Mouse (Mus musculus) liver, embryonic 13.5 days (tissue): ENCODE data around the gene Shroom3. TPM values are rescaled to one million over a fixed set of nuclear protein-coding genes. Genes with fewer than 3 reads are reported as not detected.

ENCODE experiments used
- ATAC-seq: fragments of 200-750 bp; cut with Nextera tagmentation; 2 replicates; pipeline ENCODE4 v1.8.0; 2017; ENCODE audit warnings: low read depth, mild to moderate bottlenecking, moderate number of reproducible peaks, moderate library complexity
- DNase-seq: peaks from one replicate; pipeline ENCODE4 v3.0.0; 2022
- H3K27ac ChIP-seq: fragments of 300-500 bp; sonication (generic); 2 replicates; pipeline ENCODE4 v1.5.1; 2015; ENCODE audit warnings: moderate library complexity, mild to moderate bottlenecking, inconsistent platforms
- H3K27me3 ChIP-seq: fragments of 300-500 bp; sonication (generic); 2 replicates; pipeline ENCODE4 v1.6.1; 2015; ENCODE audit warnings: mild to moderate bottlenecking, inconsistent platforms
- H3K36me3 ChIP-seq: fragments of 300-500 bp; sonication (generic); 2 replicates; pipeline ENCODE4 v1.6.1; 2015; ENCODE audit warnings: mild to moderate bottlenecking, inconsistent platforms
- H3K4me1 ChIP-seq: fragments of 300-500 bp; sonication (generic); replicated peaks from 2 replicates; pipeline ENCODE4 v1.6.1; 2015; ENCODE audit warnings: inconsistent platforms
- H3K4me2 ChIP-seq: fragments of 300-500 bp; sonication (generic); 2 replicates; pipeline ENCODE4 v1.6.1; 2015; ENCODE audit warnings: inconsistent platforms, mild to moderate bottlenecking, moderate library complexity
- H3K4me3 ChIP-seq: fragments of 300-500 bp; sonication (generic); replicated peaks from 2 replicates; pipeline ENCODE4 v1.5.1; 2015; ENCODE audit warnings: mild to moderate bottlenecking, inconsistent platforms
- H3K9ac ChIP-seq: fragments of 300-500 bp; sonication (generic); 2 replicates; pipeline ENCODE4 v1.6.1; 2015; ENCODE audit warnings: mild to moderate bottlenecking, inconsistent platforms
- H3K9me3 ChIP-seq: fragments of 300-500 bp; sonication (generic); replicated peaks from 2 replicates; pipeline ENCODE4 v1.6.1; 2016; ENCODE audit warnings: inconsistent platforms
- WGBS: fragments of 180-500 bp; shearing (Covaris S2); methylation state at CpG from one replicate; pipeline ENCODE4 v1.1.7; 2015; ENCODE audit not compliant: insufficient replicate concordance; 5-methylcytosine and 5-hydroxymethylcytosine counted together
- polyA plus RNA-seq: library from polyadenylated mRNA; unstranded; fragments of >200 nt; fragmentation: Nextera tagmentation; extraction: Ambion mirVana; gene quantifications from 2 replicates; pipeline ENCODE4 v1.2.1, GENCODE M21; 2015

The Shroom3 gene
- polyA plus RNA-seq, 1 experiment from 2014 or later: 0.20 TPM

GRCm38 (mm10) chr5:92861416-92862112 lies 178.3 kb downstream of the Shroom3 start:
- H3K27ac ChIP-seq: no peak overlapping the region
- no peak overlapping the region for H3K9ac ChIP-seq
- H3K36me3 ChIP-seq: no peaks in the 10 kb centered on the region
- H3K9me3 ChIP-seq: no peaks in the 10 kb centered on the region
- 66% methylated on average over 10 of the region's 10 CpGs for WGBS
- H3K4me1 ChIP-seq: no peaks in the 10 kb centered on the region
- H3K4me2 ChIP-seq: no peak overlapping the region
- no peak for ATAC-seq
- no peaks in the 10 kb centered on the region for H3K27me3 ChIP-seq
- DNase-seq: no peak
- no peak overlapping the region for H3K4me3 ChIP-seq

- H3K9ac ChIP-seq: no peak overlapping the region
- DNase-seq: no peak
- no peak for ATAC-seq
- H3K4me2 ChIP-seq: no peak overlapping the region
- no peaks in the 10 kb centered on the region for H3K9me3 ChIP-seq
- no peak overlapping the region for H3K27ac ChIP-seq
- no peak overlapping the region for H3K4me3 ChIP-seq
- H3K4me1 ChIP-seq: no peaks in the 10 kb centered on the region
- no peaks in the 10 kb centered on the region for H3K36me3 ChIP-seq
- 64% methylated on average over 4 of the region's 4 CpGs for WGBS
- H3K27me3 ChIP-seq: no peaks in the 10 kb centered on the region
Observed at GRCm38 (mm10) chr5:92865090-92865489, 181.9 kb downstream of the Shroom3 start.

GRCm38 (mm10) chr5:92866546-92866945 lies 183.3 kb downstream of the Shroom3 start:
- no peak overlapping the region for H3K4me3 ChIP-seq
- DNase-seq: no peak
- H3K9me3 ChIP-seq: no peaks in the 10 kb centered on the region
- no peaks in the 10 kb centered on the region for H3K36me3 ChIP-seq
- no peak overlapping the region for H3K9ac ChIP-seq
- no peaks in the 10 kb centered on the region for H3K4me1 ChIP-seq
- 62% methylated on average over 8 of the region's 8 CpGs for WGBS
- H3K27ac ChIP-seq: no peak overlapping the region
- no peaks in the 10 kb centered on the region for H3K27me3 ChIP-seq
- no peak for ATAC-seq
- H3K4me2 ChIP-seq: no peak overlapping the region

GRCm38 (mm10) chr5:92867253-92867652 lies 184.0 kb downstream of the Shroom3 start:
- Histone ChIP-seq H3K36me3 (no peaks in the 10 kb centered on the region), H3K27ac (no peak overlapping the region), H3K9ac (no peak overlapping the region), H3K4me2 (no peak overlapping the region), H3K9me3 (no peaks in the 10 kb centered on the region), H3K27me3 (no peaks in the 10 kb centered on the region), H3K4me1 (no peaks in the 10 kb centered on the region), H3K4me3 (no peak overlapping the region)
- ATAC-seq: no peak
- DNase-seq: no peak
- WGBS: 62% methylated on average over 4 of the region's 4 CpGs

- Histone ChIP-seq H3K27me3 (no peaks in the 10 kb centered on the region), H3K9ac (no peak overlapping the region), H3K27ac (no peak overlapping the region), H3K4me3 (no peak overlapping the region), H3K4me2 (no peak overlapping the region), H3K9me3 (no peaks in the 10 kb centered on the region), H3K4me1 (no peaks in the 10 kb centered on the region), H3K36me3 (no peaks in the 10 kb centered on the region)
- WGBS: 65% methylated on average over 2 of the region's 2 CpGs
- ATAC-seq (no peak), DNase-seq (no peak)
Observed at GRCm38 (mm10) chr5:92868231-92868630, 185.0 kb downstream of the Shroom3 start.

- H3K27me3 ChIP-seq: no peaks in the 10 kb centered on the region
- ATAC-seq (no peak), DNase-seq (no peak)
- H3K36me3 ChIP-seq: no peaks in the 10 kb centered on the region
- no peak overlapping the region for H3K4me2 ChIP-seq
- no peaks in the 10 kb centered on the region for H3K9me3 ChIP-seq
- 26% methylated on average over 3 of the region's 3 CpGs for WGBS
- no peaks in the 10 kb centered on the region for H3K4me1 ChIP-seq
- H3K27ac ChIP-seq: no peak overlapping the region
- no peak overlapping the region for H3K4me3 ChIP-seq
- no peak overlapping the region for H3K9ac ChIP-seq
Observed at GRCm38 (mm10) chr5:92871048-92871447, 187.8 kb downstream of the Shroom3 start.

- Histone ChIP-seq H3K27ac (no peak overlapping the region), H3K9ac (no peak overlapping the region), H3K4me1 (no peaks in the 10 kb centered on the region), H3K4me2 (no peak overlapping the region), H3K27me3 (no peaks in the 10 kb centered on the region), H3K9me3 (no peaks in the 10 kb centered on the region), H3K4me3 (no peak overlapping the region), H3K36me3 (no peaks in the 10 kb centered on the region)
- DNase-seq (no peak), ATAC-seq (no peak)
- WGBS: 54% methylated on average over 4 of the region's 4 CpGs
Observed at GRCm38 (mm10) chr5:92872182-92872581, 188.9 kb downstream of the Shroom3 start.

GRCm38 (mm10) chr5:92872991-92873390 lies 189.8 kb downstream of the Shroom3 start:
- ATAC-seq (no peak), DNase-seq (no peak)
- Histone ChIP-seq H3K4me2 (no peak overlapping the region), H3K36me3 (no peaks in the 10 kb centered on the region), H3K4me1 (no peaks in the 10 kb centered on the region), H3K4me3 (no peak overlapping the region), H3K9ac (no peak overlapping the region), H3K27ac (no peak overlapping the region), H3K27me3 (no peaks in the 10 kb centered on the region), H3K9me3 (no peaks in the 10 kb centered on the region)
- WGBS: 69% methylated on average over 2 of the region's 2 CpGs

GRCm38 (mm10) chr5:92873518-92873917 lies 190.3 kb downstream of the Shroom3 start:
- no peak overlapping the region for H3K4me2 ChIP-seq
- no peaks in the 10 kb centered on the region for H3K27me3 ChIP-seq
- no peak overlapping the region for H3K4me3 ChIP-seq
- H3K36me3 ChIP-seq: no peaks in the 10 kb centered on the region
- no peak for DNase-seq
- no peak for ATAC-seq
- no peak overlapping the region for H3K27ac ChIP-seq
- H3K4me1 ChIP-seq: no peaks in the 10 kb centered on the region
- H3K9me3 ChIP-seq: no peaks in the 10 kb centered on the region
- no peak overlapping the region for H3K9ac ChIP-seq

- WGBS: 76% methylated on average over 10 of the region's 10 CpGs
- Histone ChIP-seq H3K4me3 (no peak overlapping the region), H3K9me3 (no peaks in the 10 kb centered on the region), H3K27me3 (no peaks in the 10 kb centered on the region), H3K4me2 (no peak overlapping the region), H3K27ac (no peak overlapping the region), H3K9ac (no peak overlapping the region), H3K36me3 (no peaks in the 10 kb centered on the region), H3K4me1 (no peaks in the 10 kb centered on the region)
- ATAC-seq (no peak), DNase-seq (no peak)
Observed at GRCm38 (mm10) chr5:92875836-92876235, 192.6 kb downstream of the Shroom3 start.

- no peak overlapping the region for H3K4me2 ChIP-seq
- no peaks in the 10 kb centered on the region for H3K27me3 ChIP-seq
- H3K36me3 ChIP-seq: no peaks in the 10 kb centered on the region
- H3K9me3 ChIP-seq: no peaks in the 10 kb centered on the region
- H3K27ac ChIP-seq: no peak overlapping the region
- ATAC-seq (no peak), DNase-seq (no peak)
- WGBS: 60% methylated on average over 3 of the region's 3 CpGs
- H3K9ac ChIP-seq: no peak overlapping the region
- no peak overlapping the region for H3K4me3 ChIP-seq
- H3K4me1 ChIP-seq: no peaks in the 10 kb centered on the region
Observed at GRCm38 (mm10) chr5:92877104-92877503, 193.9 kb downstream of the Shroom3 start.

GRCm38 (mm10) chr5:92880393-92880792 lies 197.2 kb downstream of the Shroom3 start:
- Histone ChIP-seq H3K9me3 (no peaks in the 10 kb centered on the region), H3K9ac (no peak overlapping the region), H3K4me3 (no peak overlapping the region), H3K36me3 (no peaks in the 10 kb centered on the region), H3K4me2 (no peak overlapping the region), H3K4me1 (no peaks in the 10 kb centered on the region), H3K27ac (no peak overlapping the region), H3K27me3 (no peaks in the 10 kb centered on the region)
- DNase-seq (no peak), ATAC-seq (no peak)
- WGBS: 63% methylated on average over 2 of the region's 2 CpGs
